In the genomic region with DNA sequence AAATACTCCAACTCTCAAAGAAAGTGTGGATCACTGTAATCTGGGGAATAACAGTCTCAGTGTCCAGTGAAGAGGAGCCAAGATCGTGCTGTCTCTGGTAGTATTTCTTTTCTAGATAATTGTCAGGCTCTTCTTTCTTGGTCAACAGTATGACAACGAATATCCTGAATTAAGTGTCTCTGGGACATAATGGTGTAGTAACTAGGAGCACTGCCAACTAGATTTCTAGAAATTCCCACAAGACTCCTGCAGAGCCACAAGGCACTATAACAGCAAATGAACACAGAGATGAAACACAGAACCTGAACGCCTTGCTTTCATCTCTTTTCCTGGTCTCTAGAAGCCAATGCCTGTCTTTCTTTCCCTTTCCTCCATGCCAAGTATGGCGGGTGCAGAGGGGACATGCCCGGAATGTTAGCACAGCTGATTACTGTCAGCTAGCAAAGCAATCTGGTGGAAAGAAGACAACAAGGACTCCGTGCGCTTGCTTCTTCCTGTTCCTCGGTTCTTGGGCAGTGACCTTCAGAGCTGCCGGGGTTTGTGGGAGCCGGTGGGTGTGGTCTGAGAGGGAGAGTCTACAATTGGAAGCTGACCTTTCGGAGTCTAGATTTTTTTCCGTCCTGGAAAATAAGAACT, we compare ENCODE assay signal across 8 mouse cellular contexts.
DNase-seq lines count a peak whose midpoint lies in the region; ATAC-seq lines count a peak whose summit lies in the region.

No protein-coding gene starts in this region.

- no peak overlapping the region for H3K9ac ChIP-seq in hindbrain, embryonic 15.5 days
- H3K9ac ChIP-seq in limb, embryonic 11.5 days (ENCODE audit: low read length), result no peak overlapping the region
- no peak overlapping the region for H3K9ac ChIP-seq in midbrain, embryonic 15.5 days

- intact Hi-C loops in gastrocnemius, postnatal 14 days (cut with DNase I; ENCODE audit: low total_unique reads), result no loop called here

- H3K27ac ChIP-seq in hindbrain, embryonic 15.5 days (replicated peaks), result peak overlapping the region; percentile 16; the same call in 1 of the 2 replicates
- H3K27ac ChIP-seq in limb, embryonic 11.5 days (replicated peaks; ENCODE audit: low read depth, low read length), result peak overlapping the region; percentile 84
- H3K27ac ChIP-seq in midbrain, embryonic 15.5 days, result no peak overlapping the region

- no peaks in the 10 kb centered on the region for H3K9me3 ChIP-seq in hindbrain, embryonic 15.5 days
- H3K9me3 ChIP-seq in limb, embryonic 11.5 days (ENCODE audit: control insufficient read depth, low read length), result no peaks in the 10 kb centered on the region
- no peaks in the 10 kb centered on the region for H3K9me3 ChIP-seq in midbrain, embryonic 15.5 days

- 50% methylated on average over 12 of the region's 12 CpGs for WGBS in hindbrain, embryonic 15.5 days
- 69% methylated on average over 12 of the region's 12 CpGs for WGBS in limb, embryonic 11.5 days
- 81% methylated on average over 12 of the region's 12 CpGs for WGBS in midbrain, embryonic 15.5 days

- DNase-seq in frontal cortex, postnatal 14 days (ENCODE audit: low spot score in 2 of 2), result peak; percentile 6 to 7
- DNase-seq in frontal cortex, postnatal 10 days (ENCODE audit: low spot score in 2 of 2), result no peak
- peak; percentile 55 for DNase-seq in adrenal gland, postnatal 25 days
- peak; percentile 58 for DNase-seq in gastrocnemius, postnatal 14 days
- no peak for DNase-seq in limb, embryonic 11.5 days (ENCODE audit: low spot score)
- DNase-seq in ovary, postnatal 10 days (ENCODE audit: low spot score), result peak; percentile 17

- H3K4me3 ChIP-seq in hindbrain, embryonic 15.5 days, result no peak overlapping the region
- H3K4me3 ChIP-seq in limb, embryonic 11.5 days (ENCODE audit: low read depth, low read length), result no peak overlapping the region
- no peak overlapping the region for H3K4me3 ChIP-seq in midbrain, embryonic 15.5 days

- H3K4me1 ChIP-seq in hindbrain, embryonic 15.5 days (replicated peaks), result peaks cover 18% of the 10 kb centered on the region
- peaks cover 17% of the 10 kb centered on the region for H3K4me1 ChIP-seq in limb, embryonic 11.5 days (ENCODE audit: control insufficient read depth, insufficient read depth, low read length)
- peaks cover 11% of the 10 kb centered on the region for H3K4me1 ChIP-seq in midbrain, embryonic 15.5 days

- no peaks in the 10 kb centered on the region for H3K27me3 ChIP-seq in hindbrain, embryonic 15.5 days
- H3K27me3 ChIP-seq in limb, embryonic 11.5 days (ENCODE audit: control insufficient read depth, insufficient read depth, low read length), result no peaks in the 10 kb centered on the region
- no peaks in the 10 kb centered on the region for H3K27me3 ChIP-seq in midbrain, embryonic 15.5 days (replicated peaks)

- no peaks in the 10 kb centered on the region for H3K36me3 ChIP-seq in hindbrain, embryonic 15.5 days
- H3K36me3 ChIP-seq in limb, embryonic 11.5 days (ENCODE audit: control insufficient read depth, insufficient read depth, low read length), result no peaks in the 10 kb centered on the region
- no peaks in the 10 kb centered on the region for H3K36me3 ChIP-seq in midbrain, embryonic 15.5 days (replicated peaks)

- ATAC-seq in hindbrain, embryonic 15.5 days (ENCODE audit: low FRiP score, low read depth), result no peak
- peak; percentile 47; the same call in 1 of the 2 replicates for ATAC-seq in limb, embryonic 11.5 days (ENCODE audit: insufficient number of reproducible peaks, low FRiP score, low TSS enrichment, low read depth)
- no peak for ATAC-seq in midbrain, embryonic 15.5 days (replicated peaks)

- peak overlapping the region; percentile 20 for H3K4me2 ChIP-seq in hindbrain, embryonic 15.5 days
- H3K4me2 ChIP-seq in limb, embryonic 11.5 days (ENCODE audit: low read depth, severe bottlenecking), result peak overlapping the region; percentile 18; the same call in 1 of the 2 replicates
- H3K4me2 ChIP-seq in midbrain, embryonic 15.5 days, result no peak overlapping the region

Comparison
In these comparisons a context has a peak if more than half of its experiments do, and no peak if none do; other contexts are left out.
1. DNase-seq: peak in frontal cortex, postnatal 14 days (2 of 2), adrenal gland, postnatal 25 days (single experiment), gastrocnemius, postnatal 14 days (single experiment) and ovary, postnatal 10 days (single experiment); none in frontal cortex, postnatal 10 days (0 of 2) and limb, embryonic 11.5 days (single experiment).